Mouse (Mus musculus): ENCODE results near the gene Ppp1r12c.

- TF ChIP-seq EP300 (IDR thresholded peaks at IDR 0.05; ENCODE audit: low read depth) (no peak), CTCF (IDR thresholded peaks at IDR 0.05; ENCODE audit: low read depth) (no peak)
These were observed 10.2 kb downstream of the Ppp1r12c start for GRCm38 (mm10) chr7:4491308-4491707.
